Mouse (Mus musculus): ENCODE measurements around the gene Creb3l4. TPM values are rescaled to one million over a fixed set of nuclear protein-coding genes. Genes with fewer than 3 reads are reported as not detected.
"Not testable (repeated sequence)": the region's sequence is repeated elsewhere in the genome, so short reads cannot be mapped to it uniquely, and the experiment has no call there.

The Creb3l4 gene
- 4.1 and 4.2 TPM in 2 replicates for polyA plus RNA-seq (2014; fragmentation: Nextera tagmentation; extraction: Ambion mirVana)

- under 1% methylated on average over 19 of the region's 19 CpGs for WGBS
- ATAC-seq (peak; percentile 77), DNase-seq (ENCODE audit: low spot score) (peak; percentile 92)
- H3K27ac ChIP-seq (ENCODE audit: low read depth, low read length), result 0 out of 2 replicates have a peak within 1 kb of the TSS, but pooled peaks have one; percentile 4
- no peaks in the 10 kb centered on the region for H3K27me3 ChIP-seq (replicated peaks; ENCODE audit: control insufficient read depth, insufficient read depth, low read length)
- H3K9ac ChIP-seq (ENCODE audit: low read length), result peak within 1 kb of the TSS; percentile 22; the same call in 1 of the 2 replicates
- peaks cover 14% of the 10 kb centered on the region for H3K4me1 ChIP-seq (ENCODE audit: control insufficient read depth, insufficient read depth, low read length)
- H3K4me2 ChIP-seq (ENCODE audit: low read length), result peak within 1 kb of the TSS; percentile 53
- H3K9me3 ChIP-seq (replicated peaks; ENCODE audit: control insufficient read depth, low read length), result no peaks in the 10 kb centered on the region
- no peaks in the 10 kb centered on the region for H3K36me3 ChIP-seq (ENCODE audit: control insufficient read depth, insufficient read depth, low read length)
- peak within 1 kb of the TSS; percentile 29 for H3K4me3 ChIP-seq (ENCODE audit: low read depth, low read length)
These were observed at the start of gene Creb3l4 for GRCm38 (mm10) chr3:90242984-90243775. Gene Creb3l4, minus strand, starts transcription at chr3:90243512.

- peak within 1 kb of the TSS; percentile 82 for H3K4me2 ChIP-seq (ENCODE audit: low read length)
- peak within 1 kb of the TSS; percentile 95 for H3K9ac ChIP-seq (ENCODE audit: low read length)
- no peaks in the 10 kb centered on the region for H3K36me3 ChIP-seq (ENCODE audit: control insufficient read depth, insufficient read depth, low read length)
- H3K9me3 ChIP-seq (replicated peaks; ENCODE audit: control insufficient read depth, low read length), result no peaks in the 10 kb centered on the region
- peaks cover 12% of the 10 kb centered on the region for H3K4me1 ChIP-seq (ENCODE audit: control insufficient read depth, insufficient read depth, low read length)
- under 1% methylated on average over 44 of the region's 47 CpGs for WGBS
- H3K27me3 ChIP-seq (replicated peaks; ENCODE audit: control insufficient read depth, insufficient read depth, low read length), result no peaks in the 10 kb centered on the region
- ATAC-seq (peak; percentile 98), DNase-seq (ENCODE audit: low spot score) (peak; percentile 100)
- H3K27ac ChIP-seq (ENCODE audit: low read depth, low read length), result peak within 1 kb of the TSS; percentile 97
- H3K4me3 ChIP-seq (ENCODE audit: low read depth, low read length), result peak within 1 kb of the TSS; percentile 92
These were observed 49.3 kb upstream of the Creb3l4 start, which contains the start of gene Gatad2b for GRCm38 (mm10) chr3:90292345-90293275. Gene Gatad2b, plus strand, starts transcription at chr3:90293178.

- peak overlapping the region; percentile 47 for H3K4me3 ChIP-seq (ENCODE audit: low read depth, low read length)
- H3K36me3 ChIP-seq (ENCODE audit: control insufficient read depth, insufficient read depth, low read length), result no peaks in the 10 kb centered on the region
- H3K4me1 ChIP-seq (ENCODE audit: control insufficient read depth, insufficient read depth, low read length), result peaks cover 10% of the 10 kb centered on the region
- DNase-seq (ENCODE audit: low spot score) (no peak), ATAC-seq (no peak)
- H3K27me3 ChIP-seq (replicated peaks; ENCODE audit: control insufficient read depth, insufficient read depth, low read length), result no peaks in the 10 kb centered on the region
- peak overlapping the region; percentile 69 for H3K4me2 ChIP-seq (ENCODE audit: low read length)
- 47% methylated on average over 2 of the region's 2 CpGs for WGBS
- H3K9me3 ChIP-seq (replicated peaks; ENCODE audit: control insufficient read depth, low read length), result no peaks in the 10 kb centered on the region
- peak overlapping the region; percentile 94 for H3K27ac ChIP-seq (ENCODE audit: low read depth, low read length)
- H3K9ac ChIP-seq (ENCODE audit: low read length), result peak overlapping the region; percentile 82
These were observed 48.7 kb upstream of the Creb3l4 start for GRCm38 (mm10) chr3:90291982-90292344.

- WGBS, result 98% methylated on average over 1 of the region's 1 CpGs
- Histone ChIP-seq H3K36me3 (ENCODE audit: control insufficient read depth, insufficient read depth, low read length) (no peaks in the 10 kb centered on the region), H3K4me3 (ENCODE audit: low read depth, low read length) (no peak overlapping the region), H3K27ac (ENCODE audit: low read depth, low read length) (no peak overlapping the region), H3K27me3 (replicated peaks; ENCODE audit: control insufficient read depth, insufficient read depth, low read length) (no peaks in the 10 kb centered on the region), H3K4me2 (ENCODE audit: low read length) (no peak overlapping the region), H3K4me1 (ENCODE audit: control insufficient read depth, insufficient read depth, low read length) (peaks cover 10% of the 10 kb centered on the region), H3K9me3 (replicated peaks; ENCODE audit: control insufficient read depth, low read length) (no peaks in the 10 kb centered on the region), H3K9ac (ENCODE audit: low read length) (no peak overlapping the region)
- ATAC-seq (no peak), DNase-seq (ENCODE audit: low spot score) (no peak)
These were observed 47.3 kb upstream of the Creb3l4 start for GRCm38 (mm10) chr3:90290602-90291001.

- not testable (repeated sequence) for H3K4me3 ChIP-seq (ENCODE audit: low read depth, low read length); H3K9ac ChIP-seq (ENCODE audit: low read length); H3K9me3 ChIP-seq (replicated peaks; ENCODE audit: control insufficient read depth, low read length); DNase-seq (ENCODE audit: low spot score); H3K27ac ChIP-seq (ENCODE audit: low read depth, low read length); ATAC-seq; H3K4me1 ChIP-seq (ENCODE audit: control insufficient read depth, insufficient read depth, low read length); H3K4me2 ChIP-seq (ENCODE audit: low read length); H3K36me3 ChIP-seq (ENCODE audit: control insufficient read depth, insufficient read depth, low read length); H3K27me3 ChIP-seq (replicated peaks; ENCODE audit: control insufficient read depth, insufficient read depth, low read length)
- WGBS, result 79% methylated on average over 2 of the region's 3 CpGs
These were observed 46.1 kb upstream of the Creb3l4 start for GRCm38 (mm10) chr3:90289403-90289802.

- peaks cover 17% of the 10 kb centered on the region for H3K36me3 ChIP-seq (ENCODE audit: control insufficient read depth, insufficient read depth, low read length)
- no peaks in the 10 kb centered on the region for H3K4me1 ChIP-seq (ENCODE audit: control insufficient read depth, insufficient read depth, low read length)
- H3K4me2 ChIP-seq (ENCODE audit: low read length), result no peak overlapping the region
- no peaks in the 10 kb centered on the region for H3K27me3 ChIP-seq (replicated peaks; ENCODE audit: control insufficient read depth, insufficient read depth, low read length)
- WGBS, result 98% methylated on average over 2 of the region's 2 CpGs
- no peak for DNase-seq (ENCODE audit: low spot score)
- no peaks in the 10 kb centered on the region for H3K9me3 ChIP-seq (replicated peaks; ENCODE audit: control insufficient read depth, low read length)
- H3K9ac ChIP-seq (ENCODE audit: low read length), result no peak overlapping the region
- no peak overlapping the region for H3K27ac ChIP-seq (ENCODE audit: low read depth, low read length)
- H3K4me3 ChIP-seq (ENCODE audit: low read depth, low read length), result no peak overlapping the region
- ATAC-seq, result no peak
These were observed 40.8 kb upstream of the Creb3l4 start for GRCm38 (mm10) chr3:90284150-90284549.

- Histone ChIP-seq H3K9ac (ENCODE audit: low read length) (no peak overlapping the region), H3K9me3 (replicated peaks; ENCODE audit: control insufficient read depth, low read length) (no peaks in the 10 kb centered on the region), H3K27ac (ENCODE audit: low read depth, low read length) (no peak overlapping the region), H3K4me1 (ENCODE audit: control insufficient read depth, insufficient read depth, low read length) (no peaks in the 10 kb centered on the region), H3K4me2 (ENCODE audit: low read length) (no peak overlapping the region), H3K27me3 (replicated peaks; ENCODE audit: control insufficient read depth, insufficient read depth, low read length) (no peaks in the 10 kb centered on the region), H3K36me3 (ENCODE audit: control insufficient read depth, insufficient read depth, low read length) (peaks cover 37% of the 10 kb centered on the region), H3K4me3 (ENCODE audit: low read depth, low read length) (no peak overlapping the region)
- 88% methylated on average over 9 of the region's 9 CpGs for WGBS
- DNase-seq (ENCODE audit: low spot score) (no peak), ATAC-seq (no peak)
These were observed 37.4 kb upstream of the Creb3l4 start for GRCm38 (mm10) chr3:90280708-90281107.

- Histone ChIP-seq H3K36me3 (ENCODE audit: control insufficient read depth, insufficient read depth, low read length) (peaks cover 37% of the 10 kb centered on the region), H3K4me3 (ENCODE audit: low read depth, low read length) (no peak overlapping the region)
These were observed 36.4 kb upstream of the Creb3l4 start for GRCm38 (mm10) chr3:90279743-90280142.

More at GRCm38 (mm10) chr3:90279743-90280142, 36.4 kb upstream of the Creb3l4 start:
- no peak overlapping the region for H3K27ac ChIP-seq (ENCODE audit: low read depth, low read length)
- DNase-seq (ENCODE audit: low spot score) (no peak), ATAC-seq (no peak)
- WGBS, result 95% methylated on average over 7 of the region's 7 CpGs
- no peaks in the 10 kb centered on the region for H3K27me3 ChIP-seq (replicated peaks; ENCODE audit: control insufficient read depth, insufficient read depth, low read length)
- H3K9me3 ChIP-seq (replicated peaks; ENCODE audit: control insufficient read depth, low read length), result no peaks in the 10 kb centered on the region
- H3K4me1 ChIP-seq (ENCODE audit: control insufficient read depth, insufficient read depth, low read length), result no peaks in the 10 kb centered on the region
- no peak overlapping the region for H3K9ac ChIP-seq (ENCODE audit: low read length)
- no peak overlapping the region for H3K4me2 ChIP-seq (ENCODE audit: low read length)

All from forebrain, embryonic 14.5 days (tissue).